9 mouse cellular contexts compared by ENCODE assay signal in the genomic region with DNA sequence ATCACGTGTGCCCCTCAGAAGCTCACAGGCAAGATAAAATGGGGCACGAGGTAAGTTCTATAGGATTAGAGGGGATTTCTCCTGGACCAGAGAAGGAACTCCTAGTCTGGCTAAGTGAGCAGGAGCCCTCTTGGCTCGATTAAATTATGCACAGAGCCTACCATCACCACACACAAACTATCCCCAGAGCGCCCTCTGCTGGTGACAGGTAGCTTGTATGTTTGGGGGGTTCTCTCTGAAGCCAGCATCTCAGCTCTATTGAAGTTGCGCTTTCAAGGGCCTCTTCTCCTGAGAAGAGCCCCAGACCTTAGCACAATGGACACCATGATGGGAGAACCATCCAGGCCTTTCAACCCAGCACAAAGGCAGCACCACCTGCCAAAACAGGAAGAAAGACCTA.
DNase-seq lines count a peak whose midpoint lies in the region; ATAC-seq and TF ChIP-seq lines count a peak whose summit lies in the region.
"Had no signal": no experiment of that assay in that cellular context is flagged by ENCODE, and none has a peak within 500 bp of the region (broad histone marks: within the 10 kb centered on the region; RNA-seq: fewer than 3 reads in every experiment).

No protein-coding gene starts in this region.

- 30% methylated on average over 5 of the region's 5 CpGs for WGBS in neural tube, embryonic 15.5 days
- 42% methylated on average over 5 of the region's 5 CpGs for WGBS in limb, embryonic 10.5 days
- 33% methylated on average over 5 of the region's 5 CpGs for WGBS in olfactory bulb, adult 2 months

- H3K4me2 ChIP-seq in neural tube, embryonic 15.5 days = no peak overlapping the region
- H3K4me2 ChIP-seq: embryonic facial prominence, embryonic 12.5 days had no signal

- no peak for ATAC-seq in neural tube, embryonic 15.5 days (ENCODE audit: low FRiP score)

- peak; percentile 57 for TF ChIP-seq CTCF in olfactory bulb, adult 2 months (IDR thresholded peaks at IDR 0.05; ENCODE audit: insufficient read depth, low read depth, low read length)

- H3K4me1 ChIP-seq in neural tube, embryonic 15.5 days = peaks cover 6% of the 10 kb centered on the region; the same call in 1 of the 2 replicates
- H3K4me1 ChIP-seq in limb, embryonic 10.5 days = peaks cover 25% of the 10 kb centered on the region
- peaks cover 6% of the 10 kb centered on the region; the same call in 1 of the 2 replicates for H3K4me1 ChIP-seq in olfactory bulb, adult 2 months (ENCODE audit: control insufficient read depth, insufficient read depth, low read length)
- H3K4me1 ChIP-seq: embryonic facial prominence, embryonic 12.5 days had no signal

- TF ChIP-seq POLR2A in olfactory bulb, adult 2 months (IDR thresholded peaks at IDR 0.05; ENCODE audit: insufficient read depth, low read depth, low read length) = no peak

- H3K4me3 ChIP-seq in neural tube, embryonic 15.5 days (replicated peaks) = no peak overlapping the region
- H3K4me3 ChIP-seq in limb, embryonic 10.5 days = no peak overlapping the region
- no peak overlapping the region for H3K4me3 ChIP-seq in olfactory bulb, adult 2 months (ENCODE audit: insufficient read depth, low read depth, low read length)
- H3K4me3 ChIP-seq: embryonic facial prominence, embryonic 12.5 days had no signal

- H3K9ac ChIP-seq in neural tube, embryonic 15.5 days (replicated peaks) = no peak overlapping the region
- H3K9ac ChIP-seq: embryonic facial prominence, embryonic 12.5 days had no signal

- peak; percentile 81 for DNase-seq in neural tube, embryonic 10.5 days (ENCODE audit: extremely low spot score, low spot score)
- DNase-seq in cerebellum, adult 9-10 months = peak; percentile 77
- DNase-seq in frontal cortex, postnatal 10 days (ENCODE audit: low spot score in 2 of 2) = peak; percentile 34 to 79
- DNase-seq in kidney, adult 9 months = peak; percentile 51
- DNase-seq in limb, embryonic 10.5 days (ENCODE audit: low spot score) = peak; percentile 86
- DNase-seq in thymus, postnatal 25 days = peak; percentile 40

- H3K36me3 ChIP-seq in neural tube, embryonic 15.5 days = no peaks in the 10 kb centered on the region
- no peaks in the 10 kb centered on the region for H3K36me3 ChIP-seq in limb, embryonic 10.5 days
- H3K36me3 ChIP-seq: embryonic facial prominence, embryonic 12.5 days had no signal

- no peaks in the 10 kb centered on the region for H3K9me3 ChIP-seq in neural tube, embryonic 15.5 days (replicated peaks)
- no peaks in the 10 kb centered on the region for H3K9me3 ChIP-seq in limb, embryonic 10.5 days (replicated peaks)
- H3K9me3 ChIP-seq: embryonic facial prominence, embryonic 12.5 days had no signal

- H3K27ac ChIP-seq in neural tube, embryonic 15.5 days (replicated peaks) = no peak overlapping the region
- H3K27ac ChIP-seq in limb, embryonic 10.5 days = no peak overlapping the region
- H3K27ac ChIP-seq in olfactory bulb, adult 2 months (ENCODE audit: insufficient read depth, low read depth, low read length) = no peak overlapping the region
- H3K27ac ChIP-seq: embryonic facial prominence, embryonic 12.5 days had no signal

- no peaks in the 10 kb centered on the region for H3K27me3 ChIP-seq in neural tube, embryonic 15.5 days (replicated peaks)
- no peaks in the 10 kb centered on the region for H3K27me3 ChIP-seq in limb, embryonic 10.5 days (ENCODE audit: low read depth, poor library complexity, severe bottlenecking)
- H3K27me3 ChIP-seq: embryonic facial prominence, embryonic 12.5 days had no signal
